Mouse (Mus musculus) embryo, embryonic 9.5 days (tissue): ENCODE results near the gene Mc1r.

Experiments used
- DNase-seq: peaks from one replicate; pipeline ENCODE4 v3.0.0-alpha.2; 2017; ENCODE audit errors: extremely low spot score

Mc1r gene

DNA sequence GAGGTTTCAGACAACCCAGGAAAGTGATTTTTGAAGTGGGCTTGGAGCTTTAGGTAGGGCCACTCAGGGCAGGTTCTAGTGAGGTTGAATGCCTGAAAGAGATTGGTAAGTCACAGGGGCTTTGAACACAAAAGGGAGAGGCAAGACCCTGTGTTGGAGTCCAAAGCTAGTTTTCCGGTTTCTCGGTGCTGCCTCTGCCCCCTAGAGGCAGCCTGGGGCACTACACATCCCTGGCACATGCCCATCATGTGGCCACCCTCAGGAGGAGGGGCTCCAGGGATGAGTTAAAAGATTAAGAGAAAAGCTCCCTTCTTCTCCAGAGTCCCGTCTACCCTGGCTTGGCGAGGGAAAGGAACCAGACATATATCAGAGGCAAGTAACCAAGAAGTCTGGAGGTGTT, at the start of gene Mc1r:
Mc1r (plus strand) TSS at position 322 of the 400 bp plus-strand sequence.
- peak; percentile 69 for DNase-seq

- peak; percentile 88 for DNase-seq
These were observed 45.7 kb upstream of the Mc1r start for GRCm38 (mm10) chr8:123361082-123361739.

- peak; percentile 97 for DNase-seq
These were observed 33.3 kb upstream of the Mc1r start, which contains the start of gene Tcf25 for GRCm38 (mm10) chr8:123373403-123374238. Tcf25 (plus strand) TSS chr8:123373753.

DNA sequence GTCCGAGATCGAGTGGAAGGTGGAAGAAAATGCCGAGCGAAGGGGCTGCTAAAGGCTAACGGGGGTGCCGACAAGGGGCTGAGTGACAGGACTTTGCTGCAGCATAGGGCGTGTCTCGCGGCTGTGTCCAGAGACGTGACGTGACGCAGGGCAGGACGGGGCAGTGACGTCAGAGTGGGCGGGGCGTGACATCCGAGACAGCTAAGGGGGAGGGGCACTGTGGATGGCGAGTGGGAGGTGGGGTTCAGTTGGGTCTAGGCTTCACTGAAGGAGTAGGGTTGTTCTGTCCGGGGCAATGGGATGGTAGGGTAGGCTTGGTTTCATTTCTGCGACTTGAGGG, 32.7 kb upstream of the Mc1r start:
- peak; percentile 96 for DNase-seq

DNA sequence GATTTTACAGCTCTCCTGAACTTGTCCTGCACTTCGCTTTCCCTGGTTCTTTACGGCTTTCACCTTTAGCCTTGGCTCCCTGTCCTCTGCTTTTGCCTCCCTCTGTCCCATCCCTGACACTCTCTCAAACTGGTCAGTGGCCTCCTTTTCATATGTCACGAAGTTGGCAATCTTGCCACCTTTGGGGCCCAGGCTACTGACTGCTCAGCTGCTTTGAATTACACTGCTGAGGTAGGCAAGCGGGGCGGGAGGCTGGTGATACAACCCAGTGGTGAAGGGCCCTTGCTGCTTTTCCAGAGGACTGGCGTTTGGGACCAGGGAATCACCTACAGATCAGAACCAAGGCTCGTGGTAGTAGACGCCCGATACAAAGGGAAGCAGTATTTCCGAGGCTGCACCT, 31.2 kb upstream of the Mc1r start:
- DNase-seq, result no peak

DNA sequence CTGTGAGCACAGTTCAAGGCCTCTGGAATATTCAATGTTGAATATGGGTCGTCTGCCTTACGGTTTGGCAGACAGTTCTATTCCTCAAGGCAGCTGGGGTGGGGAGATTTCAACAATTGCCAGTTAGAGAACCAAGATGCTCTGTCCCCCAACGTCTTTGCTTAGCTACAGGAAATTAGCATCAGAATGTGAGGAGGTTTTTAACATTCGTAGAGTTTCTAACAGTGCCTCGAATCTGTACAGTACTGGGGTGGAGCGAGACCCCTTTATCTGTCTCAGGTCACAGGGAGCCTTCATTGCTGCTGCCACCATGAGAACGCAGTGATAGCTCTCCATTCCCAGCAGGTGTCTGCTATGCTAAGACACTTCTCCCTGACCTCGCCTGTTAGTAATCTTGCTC, 30.8 kb upstream of the Mc1r start:
- no peak for DNase-seq

GRCm38 (mm10) chr8:123381711-123382110, 25.2 kb upstream of the Mc1r start:
- no peak for DNase-seq

- DNase-seq, result no peak
These were observed 24.4 kb upstream of the Mc1r start for GRCm38 (mm10) chr8:123382516-123382915.

DNA sequence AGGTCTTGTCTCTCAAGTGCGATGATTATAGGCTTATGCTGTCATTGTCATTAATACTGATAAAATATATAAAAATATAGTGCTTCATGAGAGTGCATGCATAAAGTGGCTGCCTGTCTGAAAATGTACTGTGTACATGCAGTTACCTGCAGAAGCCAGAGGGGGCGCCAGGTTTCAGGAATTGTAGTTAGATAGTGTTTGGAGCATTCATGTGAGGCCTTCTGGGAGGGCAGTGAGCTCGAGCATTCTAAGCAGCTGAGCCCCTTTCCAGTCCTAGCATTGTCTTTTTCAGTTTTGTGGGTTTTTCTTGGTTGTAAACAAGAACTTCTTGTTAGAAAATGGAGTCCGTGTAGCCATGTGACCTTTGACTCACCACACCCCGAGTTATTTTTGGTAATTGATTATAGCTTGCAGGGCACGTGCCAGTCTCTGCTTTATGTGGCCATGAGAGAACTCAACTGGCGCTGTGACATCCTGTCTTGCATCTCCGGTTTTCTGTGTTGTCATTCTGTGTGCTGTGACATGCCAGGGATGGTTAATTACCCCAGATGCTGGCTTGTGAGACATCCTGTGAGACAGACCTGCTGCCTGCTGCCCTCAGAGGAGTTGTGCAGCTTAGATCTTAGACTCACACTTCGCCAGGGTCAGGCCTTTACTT, 21.9 kb upstream of the Mc1r start:
- no peak for DNase-seq

DNA sequence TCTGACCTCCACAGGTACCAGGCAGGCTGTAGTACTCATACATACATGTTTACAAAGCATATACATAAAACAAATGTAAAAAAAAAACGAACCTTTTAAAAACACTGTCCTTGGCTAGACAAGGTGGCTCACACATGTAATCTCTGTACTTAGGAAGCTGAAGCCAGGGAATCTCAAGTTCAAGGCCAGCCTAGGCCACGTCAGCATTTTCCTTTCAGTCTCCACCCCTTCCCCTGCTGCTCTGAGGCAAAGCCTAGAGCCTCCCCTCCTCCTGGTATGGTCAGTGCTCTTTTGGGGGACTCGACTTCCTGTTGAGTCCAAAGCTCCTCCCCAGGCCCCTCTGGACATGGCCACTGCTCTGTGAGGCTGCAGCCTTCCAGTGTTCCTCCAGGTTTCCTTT, 19.9 kb upstream of the Mc1r start:
- DNase-seq, result no peak

DNA sequence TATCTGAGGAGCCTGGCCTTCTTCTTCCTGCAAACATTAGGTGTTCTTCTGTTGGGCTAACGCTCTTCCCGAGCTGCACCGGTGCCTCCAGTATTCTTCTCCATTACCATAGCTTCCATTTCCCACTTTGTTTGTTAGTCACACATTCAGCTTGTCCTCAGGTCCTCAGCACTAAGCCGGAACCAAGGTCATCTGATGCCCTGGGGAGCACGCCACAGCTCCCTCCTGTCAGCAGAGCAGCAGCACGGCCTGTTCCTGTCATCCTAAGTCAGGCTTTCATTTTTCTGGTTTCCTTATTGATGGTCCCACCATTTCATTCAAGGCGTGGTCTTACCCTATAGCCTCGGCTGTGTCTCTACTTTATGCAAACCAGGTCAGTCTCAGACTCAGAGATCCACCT, 19.1 kb upstream of the Mc1r start:
- DNase-seq, result no peak

GRCm38 (mm10) chr8:123389026-123389425, 17.9 kb upstream of the Mc1r start:
- no peak for DNase-seq

GRCm38 (mm10) chr8:123398308-123398707, 8.6 kb upstream of the Mc1r start:
- no peak for DNase-seq

DNA sequence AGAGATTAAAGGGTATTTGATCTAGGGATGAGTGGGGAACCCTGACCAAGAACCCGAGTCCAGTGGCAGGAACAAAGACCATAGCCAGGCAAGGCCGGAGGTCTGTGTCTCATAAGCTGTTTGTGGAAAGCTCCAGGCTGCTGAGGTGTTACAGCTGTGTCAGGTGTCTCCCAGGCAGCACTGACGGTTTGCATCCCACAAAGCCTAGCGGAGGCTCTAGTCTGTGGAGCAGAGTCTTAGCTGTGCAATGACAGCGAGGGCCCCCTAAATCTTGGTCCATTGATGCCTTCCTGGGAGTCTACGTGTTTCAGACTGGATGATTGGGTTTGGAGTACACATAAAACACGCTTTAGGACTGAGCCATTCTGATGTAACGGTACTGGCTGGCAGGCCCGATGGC, 5.0 kb upstream of the Mc1r start:
- DNase-seq, result no peak

DNA sequence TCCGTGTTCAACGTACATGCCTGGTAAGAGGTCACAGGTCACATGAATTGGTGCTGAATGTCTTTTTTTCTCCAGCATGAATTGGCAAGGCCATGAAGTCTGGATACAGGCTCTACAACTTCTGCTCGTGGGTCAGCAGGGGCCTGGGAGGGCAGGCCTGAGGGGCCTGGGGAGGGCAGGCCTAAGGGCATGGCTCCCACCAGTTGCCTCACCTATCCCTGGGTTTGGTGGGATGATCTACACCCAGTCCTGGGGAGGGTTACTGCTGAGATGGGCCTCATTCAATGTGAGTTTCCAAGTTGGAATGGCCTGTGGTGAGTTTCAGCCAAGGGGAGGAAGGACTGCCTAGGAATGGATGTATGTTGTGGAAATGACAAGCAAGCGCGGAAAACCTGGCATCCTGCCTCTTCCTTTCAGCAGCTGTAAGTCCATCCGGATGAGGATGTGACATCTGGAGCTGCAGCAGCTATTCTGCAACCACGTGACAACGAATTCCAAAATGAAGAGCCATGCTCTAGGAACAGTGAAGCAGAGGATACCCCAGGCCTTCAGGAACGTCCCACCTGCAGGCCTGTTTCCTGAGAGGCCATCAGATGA, 4.1 kb upstream of the Mc1r start:
- no peak for DNase-seq

DNA sequence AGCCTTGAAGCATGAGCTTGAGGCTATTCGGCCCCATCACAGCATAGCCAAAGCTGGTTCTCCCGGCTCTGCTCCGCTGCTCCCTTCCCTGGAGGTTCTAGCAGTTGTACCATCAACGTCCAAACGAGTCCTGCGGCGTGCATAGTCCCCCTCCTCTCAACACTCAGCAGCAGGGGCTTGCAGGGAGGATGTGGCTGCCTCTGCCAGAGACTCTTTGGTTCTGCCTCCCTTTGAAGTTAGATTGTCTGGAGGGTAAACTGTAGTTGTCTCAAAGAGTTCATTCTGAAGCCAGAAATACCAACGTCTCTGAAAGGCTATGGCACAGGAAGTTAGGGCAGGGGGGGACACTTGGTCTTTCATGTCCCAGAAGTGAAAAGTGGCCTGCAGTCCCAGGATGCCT, 2.4 kb upstream of the Mc1r start:
- no peak for DNase-seq

GRCm38 (mm10) chr8:123407612-123408011, 705 bp downstream of the Mc1r start:
- DNase-seq, result no peak

DNA sequence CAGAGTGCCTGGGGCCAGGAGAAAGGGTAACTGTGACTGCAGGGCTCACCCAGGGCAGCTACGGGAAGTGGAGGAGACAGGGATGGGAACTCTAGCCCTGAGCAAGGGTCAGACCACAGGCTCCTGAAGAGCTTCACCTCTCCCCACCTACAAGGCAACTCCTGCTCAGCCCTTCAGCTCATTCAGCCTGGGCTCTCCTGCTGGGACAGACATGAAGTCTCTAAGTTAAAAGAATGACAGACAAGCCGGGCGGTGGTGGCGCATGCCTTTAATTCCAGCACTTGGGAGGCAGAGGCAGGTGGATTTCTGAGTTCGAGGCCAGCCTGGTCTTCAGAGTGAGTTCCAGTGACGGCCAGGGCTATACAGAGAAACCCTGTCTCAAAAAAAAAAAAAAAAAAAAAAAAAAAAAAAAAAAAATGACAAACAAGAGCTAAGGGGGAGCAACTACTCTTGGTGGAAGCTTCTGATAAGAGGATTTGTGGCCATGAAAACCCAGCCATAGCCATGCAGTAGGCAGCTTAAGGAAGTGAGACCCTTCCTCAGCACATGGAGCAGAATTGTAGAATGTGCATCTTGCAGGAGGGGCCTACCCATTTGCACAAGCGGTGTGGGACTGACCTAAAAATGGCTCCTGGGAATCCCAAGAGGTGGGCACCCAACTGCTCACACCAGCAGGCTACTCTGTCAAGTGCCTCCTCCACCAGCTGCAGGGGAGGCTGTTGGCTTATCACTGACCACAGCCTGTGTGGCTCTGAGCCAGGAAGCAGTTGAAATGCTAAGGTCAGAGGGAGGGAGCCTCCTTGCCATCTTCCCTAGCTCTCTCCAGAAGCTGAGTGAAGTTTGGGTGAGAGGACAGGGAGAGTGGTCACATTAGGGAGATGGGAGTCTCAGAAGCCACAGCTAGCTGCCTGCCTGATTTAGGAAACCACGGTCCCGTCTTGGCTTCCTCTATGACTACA, 2.0 kb downstream of the Mc1r start:
- no peak for DNase-seq

DNA sequence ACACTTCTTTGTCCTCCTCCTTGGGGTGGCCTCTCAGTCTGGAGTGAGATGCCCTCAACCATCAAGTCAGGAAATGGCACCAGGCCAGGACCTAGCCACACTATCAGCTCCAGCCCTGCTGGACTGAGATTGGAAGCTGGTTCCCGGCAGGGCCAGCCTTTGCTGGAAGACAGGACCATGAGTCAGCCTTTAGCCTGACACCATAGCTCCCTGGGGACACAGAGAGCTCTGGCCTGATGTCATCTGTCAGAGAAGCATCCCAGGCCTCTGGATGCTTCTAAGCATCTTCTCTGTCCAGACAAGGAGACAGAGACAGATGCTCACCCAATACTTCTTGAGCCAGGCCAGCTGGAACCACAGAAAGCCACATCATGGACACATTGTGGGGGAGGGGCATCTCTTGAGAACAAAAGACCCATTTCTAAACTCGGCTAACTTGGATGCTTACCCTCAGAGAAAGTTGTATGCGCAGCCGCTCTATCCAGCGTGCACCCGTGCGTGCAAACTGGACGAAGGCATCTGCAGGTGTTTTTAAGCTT, 3.2 kb downstream of the Mc1r start:
- no peak for DNase-seq

GRCm38 (mm10) chr8:123410788-123411187, 3.9 kb downstream of the Mc1r start:
- no peak for DNase-seq

GRCm38 (mm10) chr8:123411246-123411645, 4.3 kb downstream of the Mc1r start, which contains the start of gene Tubb3:
Tubb3 (plus strand) TSS chr8:123411424.
- DNase-seq, result peak; percentile 75
